Mouse (Mus musculus) hematopoietic stem cell, adult 5-6 weeks (primary cell): ENCODE measurements around the gene Pkig. TPM values are rescaled to one million over a fixed set of nuclear protein-coding genes. Genes with fewer than 3 reads are reported as not detected.
A peak's percentile ranks its signal among the peaks of the same experiment; 100 is the strongest.
"Not testable (repeated sequence)": the region's sequence is repeated elsewhere in the genome, so short reads cannot be mapped to it uniquely, and the experiment has no call there.

Experiments used
- ATAC-seq, 2 experiments: fragments of 125-278 bp in 1 of 2; replicated peaks in 1 of 2; 2 replicates each; pipeline ENCODE4 v1.8.0; 2016 to 2017; ENCODE audit warnings: inconsistent platforms in 2 of 2, mild to moderate bottlenecking in 2 of 2, moderate number of reproducible peaks in 2 of 2, low read depth in 1 of 2, moderate TSS enrichment in 1 of 2; ENCODE audit not compliant: low FRiP score in 2 of 2, poor library complexity in 2 of 2, severe bottlenecking in 2 of 2, insufficient read depth in 1 of 2, low TSS enrichment in 1 of 2
- total RNA-seq: library from RNA; stranded (forward); fragments of 172-1452, 232-1000 nt; gene quantifications from 2 replicates; pipeline ENCODE4 v1.2.3, GENCODE M21; 2017

Pkig gene
- 30.6 and 32.9 TPM in 2 replicates for total RNA-seq

- ATAC-seq = peak; percentile 67 to 74
Observed at GRCm38 (mm10) chr2:163657975-163658886, at the start of gene Pkig. Gene Pkig, plus strand, starts transcription at chr2:163658386.

GRCm38 (mm10) chr2:163609281-163609975 is 48.8 kb upstream of the Pkig start:
- ATAC-seq = no peak

GRCm38 (mm10) chr2:163611176-163611575 is 47.0 kb upstream of the Pkig start:
- no peak for ATAC-seq

GRCm38 (mm10) chr2:163613206-163613605 is 45.0 kb upstream of the Pkig start:
- peak in 1 of 2 experiments; percentile 1; a peak in 1 of 4 replicates for ATAC-seq

- ATAC-seq = no peak
Observed at GRCm38 (mm10) chr2:163613990-163614389, 44.2 kb upstream of the Pkig start.

GRCm38 (mm10) chr2:163615401-163615800 is 42.8 kb upstream of the Pkig start:
- no peak for ATAC-seq

- ATAC-seq = no peak
Observed at GRCm38 (mm10) chr2:163615906-163616651, 42.1 kb upstream of the Pkig start.

GRCm38 (mm10) chr2:163616652-163617227 is 41.4 kb upstream of the Pkig start:
- ATAC-seq = no peak

- ATAC-seq = no peak
Observed at GRCm38 (mm10) chr2:163617232-163617863, 40.8 kb upstream of the Pkig start.

GRCm38 (mm10) chr2:163617874-163618273 is 40.3 kb upstream of the Pkig start:
- no peak for ATAC-seq

- no peak; a peak in 1 of 4 replicates for ATAC-seq
Observed at GRCm38 (mm10) chr2:163620451-163620850, 37.7 kb upstream of the Pkig start.

GRCm38 (mm10) chr2:163621401-163621800 is 36.8 kb upstream of the Pkig start:
- not testable (repeated sequence) for ATAC-seq

GRCm38 (mm10) chr2:163631223-163631622 is 27.0 kb upstream of the Pkig start:
- no peak for ATAC-seq

- ATAC-seq = no peak
Observed at GRCm38 (mm10) chr2:163631715-163632114, 26.5 kb upstream of the Pkig start.

- no peak for ATAC-seq
Observed at GRCm38 (mm10) chr2:163634211-163634610, 24.0 kb upstream of the Pkig start.

- ATAC-seq = no peak
Observed at GRCm38 (mm10) chr2:163636057-163636456, 22.1 kb upstream of the Pkig start.

GRCm38 (mm10) chr2:163637655-163638266 is 20.4 kb upstream of the Pkig start:
- ATAC-seq = no peak
